Mouse (Mus musculus) kidney, postnatal 0 days (tissue): ENCODE measurements around the gene Ppox. TPM values are rescaled to one million over a fixed set of nuclear protein-coding genes. Genes with fewer than 3 reads are reported as not detected.
"Not testable (repeated sequence)": the region's sequence is repeated elsewhere in the genome, so short reads cannot be mapped to it uniquely, and the experiment has no call there.

ENCODE experiments used
- ATAC-seq: fragments of 200-750 bp; cut with Nextera tagmentation; replicated peaks from 2 replicates; pipeline ENCODE4 v1.8.0; 2017; ENCODE audit warnings: low read depth, moderate number of reproducible peaks, moderate TSS enrichment, moderate library complexity; ENCODE audit not compliant: low FRiP score
- DNase-seq: peaks from one replicate; pipeline ENCODE4 v3.0.0-alpha.2; 2016; ENCODE audit warnings: low spot score
- H3K27ac ChIP-seq: fragments of 300-500 bp; sonication (generic); 2 replicates; pipeline ENCODE4 v1.5.1; 2014; ENCODE audit warnings: mild to moderate bottlenecking
- H3K27me3 ChIP-seq: fragments of 300-500 bp; sonication (generic); 2 replicates; pipeline ENCODE4 v1.6.1; 2014; ENCODE audit warnings: low read length, mixed read lengths; ENCODE audit not compliant: insufficient read depth
- H3K36me3 ChIP-seq: fragments of 300-500 bp; sonication (generic); 2 replicates; pipeline ENCODE4 v1.6.1; 2014; ENCODE audit warnings: low read length, mixed read lengths; ENCODE audit not compliant: insufficient read depth
- H3K4me1 ChIP-seq: fragments of 300-500 bp; sonication (generic); replicated peaks from 2 replicates; pipeline ENCODE4 v1.6.1; 2014; ENCODE audit warnings: antibody characterized with exemption, low read length, mixed read lengths; ENCODE audit not compliant: insufficient read depth
- H3K4me2 ChIP-seq: fragments of 300-500 bp; sonication (generic); 2 replicates; pipeline ENCODE4 v1.6.1; 2014; ENCODE audit warnings: mild to moderate bottlenecking, low read length, moderate library complexity, mixed read lengths
- H3K4me3 ChIP-seq: fragments of 300-500 bp; sonication (generic); replicated peaks from 2 replicates; pipeline ENCODE4 v1.5.1; 2014; ENCODE audit warnings: low read depth, low read length
- H3K9ac ChIP-seq: fragments of 300-500 bp; sonication (generic); 2 replicates; pipeline ENCODE4 v1.6.1; 2014; ENCODE audit warnings: low read depth, low read length
- H3K9me3 ChIP-seq: fragments of 300-500 bp; sonication (generic); replicated peaks from 2 replicates; pipeline ENCODE4 v1.6.1; 2016; ENCODE audit warnings: low read length, inconsistent platforms, mixed read lengths
- CTCF ChIP-seq: IDR thresholded peaks from 2 replicates; pipeline ENCODE4 v1.5.1; 2016; ENCODE audit warnings: antibody characterized with exemption, low read depth, mild to moderate bottlenecking, moderate library complexity
- WGBS: fragments of 180-500 bp; shearing (Covaris S2); extraction: QIAGEN DNeasy Blood & Tissue Kit; methylation state at CpG from one replicate; pipeline ENCODE4 v1.1.7; 2014; 5-methylcytosine and 5-hydroxymethylcytosine counted together
- polyA plus RNA-seq: library from polyadenylated mRNA; unstranded; fragments of >200 nt; fragmentation: Nextera tagmentation; extraction: Ambion mirVana; gene quantifications from 2 replicates; pipeline ENCODE4 v1.2.1, GENCODE M21; 2015

The Ppox gene
- polyA plus RNA-seq, 1 experiment from 2014 or later, result 46.4 TPM

- Histone ChIP-seq H3K4me2 (no peak overlapping the region), H3K4me3 (no peak overlapping the region), H3K27ac (no peak overlapping the region), H3K9me3 (no peaks in the 10 kb centered on the region), H3K4me1 (peaks cover 8% of the 10 kb centered on the region; the same call in 1 of the 2 replicates), H3K27me3 (no peaks in the 10 kb centered on the region), H3K36me3 (no peaks in the 10 kb centered on the region), H3K9ac (no peak overlapping the region)
- DNase-seq, result no peak
- no peak for ATAC-seq
- no peak for TF ChIP-seq CTCF
- WGBS, result 65% methylated on average over 2 of the region's 2 CpGs
Observed at GRCm38 (mm10) chr1:171325571-171325970, 44.6 kb upstream of the Ppox start.

- DNase-seq (no peak), ATAC-seq (peak; percentile 63; the same call in 1 of the 2 replicates)
- WGBS, result 82% methylated on average over 1 of the region's 1 CpGs
- Histone ChIP-seq H3K4me3 (no peak overlapping the region), H3K4me2 (no peak overlapping the region), H3K27me3 (no peaks in the 10 kb centered on the region), H3K4me1 (no peaks in the 10 kb centered on the region), H3K9me3 (no peaks in the 10 kb centered on the region), H3K36me3 (no peaks in the 10 kb centered on the region), H3K27ac (peak overlapping the region; percentile 36; the same call in 1 of the 2 replicates), H3K9ac (no peak overlapping the region)
- no peak for TF ChIP-seq CTCF
Observed at GRCm38 (mm10) chr1:171322012-171322411, 41.0 kb upstream of the Ppox start.

GRCm38 (mm10) chr1:171321415-171321814 lies 40.4 kb upstream of the Ppox start:
- H3K4me3 ChIP-seq, result no peak overlapping the region
- H3K9me3 ChIP-seq, result no peaks in the 10 kb centered on the region
- H3K4me2 ChIP-seq, result no peak overlapping the region
- H3K27ac ChIP-seq, result no peak overlapping the region
- H3K27me3 ChIP-seq, result no peaks in the 10 kb centered on the region
- ATAC-seq (no peak), DNase-seq (peak; percentile 76)
- peak; percentile 80 for TF ChIP-seq CTCF
- H3K4me1 ChIP-seq, result no peaks in the 10 kb centered on the region
- no peak overlapping the region for H3K9ac ChIP-seq
- H3K36me3 ChIP-seq, result no peaks in the 10 kb centered on the region

GRCm38 (mm10) chr1:171320151-171320550 lies 39.2 kb upstream of the Ppox start:
- 25% methylated on average over 5 of the region's 5 CpGs for WGBS
- peak overlapping the region; percentile 48 for H3K4me2 ChIP-seq
- DNase-seq, result no peak
- no peaks in the 10 kb centered on the region for H3K4me1 ChIP-seq
- no peaks in the 10 kb centered on the region for H3K27me3 ChIP-seq
- H3K36me3 ChIP-seq, result no peaks in the 10 kb centered on the region
- no peak for ATAC-seq
- H3K4me3 ChIP-seq, result peak overlapping the region; percentile 24
- no peak overlapping the region for H3K27ac ChIP-seq
- no peaks in the 10 kb centered on the region for H3K9me3 ChIP-seq
- peak overlapping the region; percentile 31; the same call in 1 of the 2 replicates for H3K9ac ChIP-seq
- TF ChIP-seq CTCF, result no peak

- peak overlapping the region; percentile 48 for H3K4me2 ChIP-seq
- DNase-seq (no peak), ATAC-seq (peak; percentile 69)
- no peaks in the 10 kb centered on the region for H3K27me3 ChIP-seq
- H3K9ac ChIP-seq, result peak overlapping the region; percentile 31; the same call in 1 of the 2 replicates
- peak overlapping the region; percentile 24 for H3K4me3 ChIP-seq
- no peak for TF ChIP-seq CTCF
- H3K4me1 ChIP-seq, result no peaks in the 10 kb centered on the region
- 10% methylated on average over 7 of the region's 7 CpGs for WGBS
- H3K36me3 ChIP-seq, result no peaks in the 10 kb centered on the region
- no peak overlapping the region for H3K27ac ChIP-seq
- no peaks in the 10 kb centered on the region for H3K9me3 ChIP-seq
Observed at GRCm38 (mm10) chr1:171319748-171320147, 38.8 kb upstream of the Ppox start.

- no peak overlapping the region for H3K4me3 ChIP-seq
- H3K9ac ChIP-seq, result no peak overlapping the region
- 70% methylated on average over 2 of the region's 2 CpGs for WGBS
- no peak overlapping the region for H3K27ac ChIP-seq
- no peaks in the 10 kb centered on the region for H3K36me3 ChIP-seq
- ATAC-seq, result no peak
- DNase-seq, result no peak
- H3K27me3 ChIP-seq, result no peaks in the 10 kb centered on the region
- no peaks in the 10 kb centered on the region for H3K4me1 ChIP-seq
- no peaks in the 10 kb centered on the region for H3K9me3 ChIP-seq
- TF ChIP-seq CTCF, result no peak
- no peak overlapping the region for H3K4me2 ChIP-seq
Observed at GRCm38 (mm10) chr1:171309321-171309720, 28.3 kb upstream of the Ppox start.

GRCm38 (mm10) chr1:171306157-171306556 lies 25.2 kb upstream of the Ppox start:
- H3K27ac ChIP-seq, H3K4me2 ChIP-seq, DNase-seq, H3K27me3 ChIP-seq, ATAC-seq, H3K4me3 ChIP-seq, H3K9ac ChIP-seq, H3K36me3 ChIP-seq, H3K4me1 ChIP-seq, H3K9me3 ChIP-seq: not testable (repeated sequence)
- 69% methylated on average over 5 of the region's 5 CpGs for WGBS
